Mouse (Mus musculus) liver (tissue): ENCODE measurements at regions not wholly inside any gene's neighbourhood (a gene's known extent, or its start where the extent isn't known, plus 50 kb on each side); places are given as distances from the start of the nearest gene placed in this dataset.

ENCODE experiments used
- DNase-seq: peaks from one replicate; pipeline ENCODE4 v3.0.0-alpha.2; 2020; ENCODE audit warnings: mixed read lengths

- DNase-seq = no peak
Measured at GRCm38 (mm10) chr7:95689161-95689833, 481.7 kb upstream of the Tenm4 start.

- DNase-seq = no peak
Measured at GRCm38 (mm10) chr7:95699506-95699905, 471.5 kb upstream of the Tenm4 start.

GRCm38 (mm10) chr7:95710088-95710487, 461.0 kb upstream of the Tenm4 start:
- DNase-seq = no peak

GRCm38 (mm10) chr7:95720083-95720482, 451.0 kb upstream of the Tenm4 start:
- no peak for DNase-seq

GRCm38 (mm10) chr7:95725716-95726487, 445.1 kb upstream of the Tenm4 start:
- DNase-seq = no peak

GRCm38 (mm10) chr7:95733807-95734206, 437.2 kb upstream of the Tenm4 start:
- DNase-seq = no peak

GRCm38 (mm10) chr7:95734587-95734986, 436.5 kb upstream of the Tenm4 start:
- DNase-seq = no peak

- DNase-seq = no peak
Measured at GRCm38 (mm10) chr7:95736716-95737115, 434.3 kb upstream of the Tenm4 start.

GRCm38 (mm10) chr7:95738725-95739245, 432.3 kb upstream of the Tenm4 start:
- DNase-seq = no peak

GRCm38 (mm10) chr7:95739779-95740178, 431.3 kb upstream of the Tenm4 start:
- DNase-seq = no peak

GRCm38 (mm10) chr7:95758375-95758774, 412.7 kb upstream of the Tenm4 start:
- DNase-seq = no peak

GRCm38 (mm10) chr7:95760945-95761661, 409.9 kb upstream of the Tenm4 start:
- DNase-seq = no peak

GRCm38 (mm10) chr7:95766356-95767150, 404.5 kb upstream of the Tenm4 start:
- DNase-seq = no peak

- DNase-seq = no peak
Measured at GRCm38 (mm10) chr7:95784523-95784922, 386.5 kb upstream of the Tenm4 start.

GRCm38 (mm10) chr7:95787543-95787942, 383.5 kb upstream of the Tenm4 start:
- DNase-seq = no peak

- no peak for DNase-seq
Measured at GRCm38 (mm10) chr7:95787951-95788350, 383.1 kb upstream of the Tenm4 start.

- DNase-seq = no peak
Measured at GRCm38 (mm10) chr7:95789424-95789823, 381.6 kb upstream of the Tenm4 start.

- no peak for DNase-seq
Measured at GRCm38 (mm10) chr7:95799022-95799421, 372.0 kb upstream of the Tenm4 start.

GRCm38 (mm10) chr7:95809626-95810025, 361.4 kb upstream of the Tenm4 start:
- DNase-seq = no peak

GRCm38 (mm10) chr7:95810096-95810495, 360.9 kb upstream of the Tenm4 start:
- DNase-seq = no peak

- DNase-seq = no peak
Measured at GRCm38 (mm10) chr7:95814865-95815264, 356.2 kb upstream of the Tenm4 start.

- no peak for DNase-seq
Measured at GRCm38 (mm10) chr7:95823539-95823938, 347.5 kb upstream of the Tenm4 start.

GRCm38 (mm10) chr7:95829889-95830288, 341.2 kb upstream of the Tenm4 start:
- no peak for DNase-seq
